Mouse (Mus musculus) CD4-positive, CD25-positive, alpha-beta regulatory T cell, adult 2 months (primary cell): ENCODE measurements around the gene Neurl4.
"Not testable (repeated sequence)": the region's sequence is repeated elsewhere in the genome, so short reads cannot be mapped to it uniquely, and the experiment has no call there.

Experiments
- DNase-seq: peaks from one replicate; pipeline ENCODE4 v3.0.0-alpha.2; 2012; ENCODE audit warnings: low read depth, low spot score

Neurl4 gene

GRCm38 (mm10) chr11:69953267-69953915 is 52.5 kb downstream of the Neurl4 start:
- DNase-seq, result no peak

DNA sequence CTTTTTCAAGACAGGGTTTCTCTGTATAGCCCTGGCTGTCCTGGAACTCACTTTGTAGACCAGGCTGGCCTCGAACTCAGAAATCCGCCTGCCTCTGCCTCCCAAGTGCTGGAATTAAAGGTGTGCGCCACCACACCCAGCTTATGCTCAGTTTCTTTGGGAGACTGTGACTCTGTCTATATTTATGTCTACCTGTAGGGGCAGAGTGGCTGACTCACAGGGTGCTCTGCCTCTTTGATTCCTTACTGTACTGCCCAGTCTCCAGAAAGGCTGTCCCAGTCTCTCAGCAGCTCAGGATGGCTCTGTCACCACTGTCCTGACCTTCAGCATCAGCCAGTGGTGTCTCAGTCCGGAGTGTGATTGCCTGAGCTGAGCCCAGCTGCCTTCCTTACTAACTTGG is 54.7 kb downstream of the Neurl4 start:
- not testable (repeated sequence) for DNase-seq

GRCm38 (mm10) chr11:69956218-69956617 is 55.3 kb downstream of the Neurl4 start:
- DNase-seq, result peak; percentile 35

GRCm38 (mm10) chr11:69960616-69961015 is 59.7 kb downstream of the Neurl4 start:
- peak; percentile 46 for DNase-seq

GRCm38 (mm10) chr11:69961841-69962240 is 61.0 kb downstream of the Neurl4 start:
- DNase-seq, result no peak
